In genomic region chr4:128042626-128043025, GRCm38 (mm10) we compare ENCODE assay signal across 12 mouse cellular contexts. TPM values are rescaled to one million over a fixed set of nuclear protein-coding genes. Genes with fewer than 3 reads are reported as not detected.
DNase-seq lines count a peak whose midpoint lies in the region; ATAC-seq and TF ChIP-seq lines count a peak whose summit lies in the region.
"Had no signal": no experiment of that assay in that cellular context is flagged by ENCODE, and none has a peak within 500 bp of the region (broad histone marks: within the 10 kb centered on the region; RNA-seq: fewer than 3 reads in every experiment).

No protein-coding gene starts in this region.

- WGBS in heart, adult 2 months = 26% methylated on average over 5 of the region's 5 CpGs
- WGBS in hindbrain, embryonic 13.5 days = 33% methylated on average over 5 of the region's 5 CpGs

- no peaks in the 10 kb centered on the region for H3K27me3 ChIP-seq in heart, adult 2 months (ENCODE audit: control insufficient read depth, insufficient read depth, low read length)
- no peaks in the 10 kb centered on the region for H3K27me3 ChIP-seq in hindbrain, embryonic 13.5 days

- ATAC-seq in hindbrain, embryonic 13.5 days (ENCODE audit: low FRiP score) = no peak

- H3K4me3 ChIP-seq in heart, adult 2 months = no peak overlapping the region
- H3K4me3 ChIP-seq in hindbrain, embryonic 13.5 days = no peak overlapping the region

- TF ChIP-seq EP300 in heart, adult 2 months (IDR thresholded peaks at IDR 0.05; ENCODE audit: insufficient read depth, low read depth, low read length) = no peak

- no peaks in the 10 kb centered on the region for H3K4me1 ChIP-seq in heart, adult 2 months (ENCODE audit: control insufficient read depth, insufficient read depth, low read length)
- peaks cover 32% of the 10 kb centered on the region for H3K4me1 ChIP-seq in hindbrain, embryonic 13.5 days (replicated peaks)

- intact Hi-C loops in heart, postnatal 14 days (cut with DNase I) = no loop called here
- intact Hi-C loops in heart, adult 2 months (cut with DNase I) = no loop called here

- H3K9me3 ChIP-seq in hindbrain, embryonic 13.5 days = no peaks in the 10 kb centered on the region

- no peak for TF ChIP-seq POLR2A in heart, adult 2 months (IDR thresholded peaks at IDR 0.05; ENCODE audit: insufficient read depth, low read depth, low read length)

- TF ChIP-seq CTCF in heart, adult 2 months (IDR thresholded peaks at IDR 0.05) = no peak

- no peaks in the 10 kb centered on the region for H3K36me3 ChIP-seq in heart, adult 2 months (ENCODE audit: control insufficient read depth, insufficient read depth, low read length)
- H3K36me3 ChIP-seq in hindbrain, embryonic 13.5 days = no peaks in the 10 kb centered on the region

- H3K79me2 ChIP-seq in heart, adult 2 months (replicated peaks; ENCODE audit: control insufficient read depth, insufficient read depth, low read length) = no peaks in the 10 kb centered on the region

- no peak overlapping the region for H3K4me2 ChIP-seq in hindbrain, embryonic 13.5 days

- H3K9ac ChIP-seq in heart, adult 2 months (ENCODE audit: low read depth, low read length) = no peak overlapping the region
- H3K9ac ChIP-seq in hindbrain, embryonic 13.5 days = no peak overlapping the region

- DNase-seq in heart, postnatal 14 days = peak; percentile 18 to 43
- DNase-seq in heart, adult 2 months = no peak
- peak; percentile 3 for DNase-seq in ovary, postnatal 14 days (ENCODE audit: low spot score)
- DNase-seq in ovary, adult 18-20 months (ENCODE audit: low spot score) = no peak
- peak; percentile 34 for DNase-seq in retina, postnatal 1 day
- no peak for DNase-seq in right cerebral cortex, adult 18-20 months
- no peak for DNase-seq in layer of hippocampus, postnatal 14 days (ENCODE audit: low spot score in 2 of 2)
- DNase-seq: cerebellum, postnatal 36 days had no signal

- no peak overlapping the region for H3K27ac ChIP-seq in heart, adult 2 months
- H3K27ac ChIP-seq in hindbrain, embryonic 13.5 days = peak overlapping the region; percentile 50; the same call in 1 of the 2 replicates

RNA-seq across cellular contexts. Expression of gene Csmd2, which starts 55.0 kb away (rescaled TPM):
- under 1 TPM; 0.12 to 0.17 TPM for total RNA-seq in heart, postnatal 14 days (2021)
- total RNA-seq in heart, adult 2 months (2021) = not detected
- polyA plus RNA-seq in heart, adult 2 months (2012; rRNA removed) = under 0.01 TPM in 1 of 2 replicates, not detected in the other
- polyA plus RNA-seq in hindbrain, embryonic 13.5 days (2015; fragmentation: Nextera tagmentation; extraction: Ambion mirVana) = 8.6 TPM in 2 replicates
- total RNA-seq in layer of hippocampus, postnatal 14 days (2021) = 10 to 100 TPM; 39.8 to 44.0 TPM
- total RNA-seq: gastrocnemius, adult 8-10 months; hematopoietic stem cell, adult 5-6 weeks; megakaryocyte, adult 5-6 weeks had no signal

Comparison
In these comparisons a context has a peak if more than half of its experiments do, and no peak if none do; other contexts are left out.
1. DNase-seq: peak in heart, postnatal 14 days (2 of 2), ovary, postnatal 14 days (single experiment) and retina, postnatal 1 day (single experiment); none in heart, adult 2 months (0 of 2), ovary, adult 18-20 months (single experiment), right cerebral cortex, adult 18-20 months (single experiment) and layer of hippocampus, postnatal 14 days (0 of 2).
2. RNA of gene Csmd2, which starts 55.0 kb away (total RNA-seq): 39.8 to 44.0 TPM in layer of hippocampus, postnatal 14 days; 0.12 to 0.17 TPM in heart, postnatal 14 days and not detected in heart, adult 2 months; every median in the first group is over 10 times any median in the second.